Mouse (Mus musculus) mouse trophoblast stem cell (cell line): ENCODE data around the gene Yipf3.

Experiments used
- in situ Hi-C, 2 experiments: fragments of 300-500 bp; cut with MseI, MboI; formaldehyde crosslinking; loops; 2 replicates in 1 of 2; 3 replicates in 1 of 2; pipeline ENCODE4 v1.15.1; 2025

Yipf3 gene

GRCm38 (mm10) chr17:46283140-46283539 lies 35.3 kb downstream of the Yipf3 start:
- in situ Hi-C loops, result no loop called here

GRCm38 (mm10) chr17:46283911-46284310 lies 36.0 kb downstream of the Yipf3 start:
- in situ Hi-C loops, result no loop called here

GRCm38 (mm10) chr17:46284653-46285052 lies 36.8 kb downstream of the Yipf3 start:
- in situ Hi-C loops, result no loop called here

GRCm38 (mm10) chr17:46285407-46285806 lies 37.5 kb downstream of the Yipf3 start:
- in situ Hi-C loops, result no loop called here

GRCm38 (mm10) chr17:46287678-46288095 lies 39.8 kb downstream of the Yipf3 start:
- in situ Hi-C loops, result no loop called here

GRCm38 (mm10) chr17:46296601-46297000 lies 48.7 kb downstream of the Yipf3 start:
- in situ Hi-C loops, result loop anchor here in 1 of 2 experiments (5.0 kb wide), 1 partner anchor 34 kb away; no protein-coding TSS in a partner anchor

- in situ Hi-C loops, result loop anchor here in 1 of 2 experiments (5.0 kb wide), 1 partner anchor 35 kb away; no protein-coding TSS in a partner anchor
Measured at GRCm38 (mm10) chr17:46297028-46297363, 49.1 kb downstream of the Yipf3 start.

- in situ Hi-C loops, result loop anchor here in 1 of 2 experiments (5.0 kb wide), 1 partner anchor 35 kb away; no protein-coding TSS in a partner anchor
Measured at GRCm38 (mm10) chr17:46297364-46298219, 49.7 kb downstream of the Yipf3 start, which contains the start of gene Dlk2. Dlk2 (plus strand) TSS chr17:46297421.

- in situ Hi-C loops, result loop anchor here in 1 of 2 experiments (5.0 kb wide), 1 partner anchor 36 kb away; no protein-coding TSS in a partner anchor
Measured at GRCm38 (mm10) chr17:46298220-46298913, 50.5 kb downstream of the Yipf3 start.

- in situ Hi-C loops, result no loop called here
Measured at GRCm38 (mm10) chr17:46301892-46302291, 54.0 kb downstream of the Yipf3 start.
